Mouse (Mus musculus) monocyte, adult 2 months (primary cell): Measurements from ENCODE around the gene Habp2.

Experiments used
- DNase-seq, 2 experiments: peaks; one replicate each; pipeline ENCODE4 v3.0.0; 2022; ENCODE audit warnings: low spot score in 2 of 2, low read depth in 1 of 2

The Habp2 gene

GRCm38 (mm10) chr19:56286866-56287265, at the start of gene Habp2:
Gene Habp2 (plus strand): TSS chr19:56287137.
- no peak for DNase-seq

- DNase-seq = no peak
These were observed 48.4 kb upstream of the Habp2 start for GRCm38 (mm10) chr19:56238501-56238900.

- DNase-seq = no peak
These were observed 41.7 kb upstream of the Habp2 start for GRCm38 (mm10) chr19:56245201-56245600.

DNA sequence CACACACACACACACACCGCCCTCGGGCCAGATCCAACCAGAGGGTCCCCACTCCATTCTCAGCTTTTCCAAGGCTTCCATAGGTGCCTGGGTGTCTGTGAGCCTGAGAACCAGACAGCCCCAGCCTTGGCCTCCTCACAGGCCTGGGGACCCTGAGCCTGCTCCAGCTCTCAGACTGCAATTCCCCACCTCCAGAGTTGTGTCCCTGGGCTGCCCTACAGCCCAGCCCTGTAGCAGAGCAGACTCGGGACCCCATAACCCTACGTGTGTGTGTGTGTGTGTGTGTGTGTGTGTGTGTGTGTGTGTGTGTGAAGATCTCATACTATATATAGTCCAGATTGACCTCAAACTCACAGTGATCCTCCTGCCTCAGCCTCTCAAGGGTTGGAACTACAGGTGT, 34.1 kb upstream of the Habp2 start:
- DNase-seq = no peak

DNA sequence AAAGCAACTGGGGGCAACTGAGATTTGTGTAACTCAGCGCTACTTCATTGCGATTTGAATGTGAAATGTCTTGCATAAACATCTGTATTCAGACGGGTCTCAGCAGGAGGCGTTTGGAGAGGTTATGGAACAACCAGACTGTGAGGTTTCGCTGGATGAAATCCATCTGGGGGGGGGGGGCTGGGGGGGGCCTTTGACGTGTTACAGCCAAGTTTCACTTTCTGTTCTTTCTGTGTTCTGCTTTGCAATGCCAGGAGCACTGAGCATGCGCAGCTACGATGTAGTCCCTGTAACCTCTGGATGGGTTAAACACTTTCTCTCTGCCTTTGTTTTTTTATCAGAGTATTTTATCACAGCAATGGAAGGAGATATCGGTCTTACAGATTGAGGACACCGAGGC, 33.7 kb upstream of the Habp2 start:
- no peak for DNase-seq

GRCm38 (mm10) chr19:56254751-56255150, 32.2 kb upstream of the Habp2 start:
- no peak for DNase-seq

DNA sequence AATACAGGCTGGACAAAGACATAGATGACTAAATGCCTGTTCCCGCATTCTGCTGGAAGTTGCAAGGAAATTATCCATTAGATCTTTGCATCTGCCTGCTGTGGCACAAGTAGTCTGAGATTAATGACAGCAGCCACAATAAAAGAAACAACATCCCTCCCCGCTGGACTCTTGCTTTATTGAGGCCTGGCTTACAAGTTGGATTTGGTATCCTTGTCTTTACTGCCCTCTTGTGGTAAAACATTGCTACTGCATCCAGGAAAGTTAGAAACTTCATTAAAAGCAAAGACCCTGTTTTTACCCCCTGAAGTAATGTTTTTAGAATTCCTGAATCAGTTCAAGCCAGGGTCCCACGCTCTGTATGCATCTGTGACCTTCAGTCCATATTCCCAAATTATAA, 31.4 kb upstream of the Habp2 start:
- DNase-seq = no peak

- DNase-seq = no peak
These were observed 30.7 kb upstream of the Habp2 start for GRCm38 (mm10) chr19:56256235-56256634.

DNA sequence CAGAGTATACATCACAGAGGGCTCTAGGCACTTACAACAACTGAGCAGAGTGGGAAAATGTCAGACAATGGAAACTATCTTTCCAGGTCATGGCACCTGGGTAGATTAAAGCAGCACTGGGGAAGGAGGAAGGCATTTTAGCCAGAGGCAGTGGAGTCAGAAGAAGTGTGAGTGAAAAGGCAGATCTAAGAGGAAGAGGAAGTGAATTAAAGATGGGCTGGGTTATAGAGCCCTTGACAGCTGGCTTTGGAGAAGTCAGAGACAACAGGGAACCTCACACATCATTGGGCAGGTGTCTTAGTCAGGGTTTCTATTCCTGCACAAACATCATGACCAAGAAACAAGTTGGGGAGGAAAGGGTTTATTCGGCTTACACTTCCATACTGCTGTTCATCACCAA, 30.2 kb upstream of the Habp2 start:
- DNase-seq = no peak

DNA sequence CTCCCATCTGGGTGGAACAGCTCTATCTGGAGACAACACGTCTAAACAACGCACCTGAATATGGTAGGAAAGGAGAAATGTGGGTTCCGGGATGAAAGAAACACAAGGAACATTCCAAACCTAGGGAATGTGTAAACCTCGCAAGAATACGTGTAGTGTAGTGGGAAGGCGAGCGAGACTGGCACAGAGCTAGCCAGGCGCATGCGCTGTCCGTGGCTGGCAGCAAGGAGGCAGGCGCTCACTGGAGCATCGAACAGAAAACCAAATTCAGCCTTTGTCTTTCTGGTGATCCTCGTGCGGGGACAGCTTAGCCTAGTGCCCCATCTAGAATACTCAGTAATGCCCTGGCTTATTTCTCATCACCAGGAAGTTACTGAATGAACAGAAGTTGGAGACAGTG, 23.2 kb upstream of the Habp2 start:
- no peak for DNase-seq

DNA sequence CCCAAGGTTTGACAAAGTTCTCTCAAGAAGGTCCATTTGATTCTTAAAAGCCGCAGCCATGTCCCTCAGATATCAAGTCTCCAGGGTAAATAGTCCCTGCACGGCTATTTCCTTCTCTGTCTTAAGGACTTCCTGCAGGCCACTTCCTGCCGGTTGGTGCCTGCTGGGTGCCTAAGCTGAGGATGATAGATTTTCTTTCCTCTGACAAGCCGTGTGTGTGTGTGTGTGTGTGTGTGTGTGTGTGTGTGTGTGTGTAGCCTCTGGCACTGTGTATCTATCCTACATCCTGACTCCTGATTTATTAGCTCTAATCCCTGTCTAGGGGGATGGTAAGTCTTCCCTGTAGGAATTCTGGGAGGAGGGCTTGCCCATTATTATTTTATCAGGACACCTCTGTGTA, 22.8 kb upstream of the Habp2 start:
- DNase-seq = no peak

GRCm38 (mm10) chr19:56265149-56265548, 21.8 kb upstream of the Habp2 start:
- DNase-seq = peak; percentile 8

- DNase-seq = no peak
These were observed 14.9 kb upstream of the Habp2 start for GRCm38 (mm10) chr19:56272081-56272480.

DNA sequence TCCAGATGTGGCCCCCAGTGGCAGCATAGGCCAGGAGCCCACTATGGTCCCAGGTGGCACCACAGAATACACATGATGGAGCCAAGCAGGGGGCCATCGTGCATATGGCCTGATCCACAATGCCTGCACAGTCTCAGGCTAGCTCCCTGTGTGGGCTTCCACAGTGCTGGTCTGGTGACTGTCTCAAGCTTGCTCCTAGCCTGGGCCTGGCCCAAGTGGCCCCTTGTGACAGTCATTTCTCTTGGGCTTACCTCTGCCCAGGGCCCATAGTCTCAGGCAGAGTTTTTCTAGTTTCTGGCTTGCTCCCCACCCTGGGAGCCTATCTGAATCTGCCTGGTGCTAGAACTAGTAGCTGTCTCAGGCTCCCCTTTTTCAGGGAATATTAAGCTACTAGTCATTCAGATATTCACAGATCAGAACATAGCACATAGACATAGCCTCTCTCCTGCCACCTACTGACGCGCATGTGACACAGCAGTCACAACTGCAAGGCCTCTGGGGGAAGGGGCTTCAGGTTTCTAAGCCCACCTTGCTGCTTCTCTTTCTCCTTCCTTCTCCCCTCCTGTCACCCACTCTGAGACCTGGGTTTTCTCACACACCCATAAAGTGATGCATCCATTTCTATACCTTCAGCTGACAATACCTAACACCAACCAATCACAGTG, 9.7 kb upstream of the Habp2 start:
- DNase-seq = no peak

DNA sequence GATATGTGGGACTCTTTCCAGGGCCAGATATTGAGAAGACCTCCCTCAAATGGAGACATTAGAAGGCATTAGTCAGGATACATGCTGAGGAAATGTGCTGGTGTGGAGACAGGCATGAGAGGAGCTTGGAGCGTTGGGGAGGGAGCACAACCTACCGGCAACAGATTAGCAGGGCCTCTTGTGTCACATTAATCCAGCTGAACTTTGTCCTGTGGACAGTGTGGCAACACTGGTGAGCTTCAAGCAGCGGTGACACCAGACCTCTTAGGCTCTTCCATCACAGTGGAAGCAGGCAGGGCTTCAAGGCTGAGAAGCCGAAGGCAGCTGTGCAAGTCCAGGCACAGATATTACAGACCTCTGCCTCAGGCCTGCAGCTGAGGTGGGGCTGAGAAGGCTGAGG, 9.0 kb upstream of the Habp2 start:
- no peak for DNase-seq

GRCm38 (mm10) chr19:56278366-56278765, 8.6 kb upstream of the Habp2 start:
- no peak for DNase-seq

GRCm38 (mm10) chr19:56285222-56285621, 1.7 kb upstream of the Habp2 start:
- no peak for DNase-seq

- DNase-seq = no peak
These were observed 837 bp downstream of the Habp2 start for GRCm38 (mm10) chr19:56287580-56288367.

GRCm38 (mm10) chr19:56288436-56288835, 1.5 kb downstream of the Habp2 start:
- DNase-seq = no peak

- no peak for DNase-seq
These were observed 2.7 kb downstream of the Habp2 start for GRCm38 (mm10) chr19:56289642-56290041.

DNA sequence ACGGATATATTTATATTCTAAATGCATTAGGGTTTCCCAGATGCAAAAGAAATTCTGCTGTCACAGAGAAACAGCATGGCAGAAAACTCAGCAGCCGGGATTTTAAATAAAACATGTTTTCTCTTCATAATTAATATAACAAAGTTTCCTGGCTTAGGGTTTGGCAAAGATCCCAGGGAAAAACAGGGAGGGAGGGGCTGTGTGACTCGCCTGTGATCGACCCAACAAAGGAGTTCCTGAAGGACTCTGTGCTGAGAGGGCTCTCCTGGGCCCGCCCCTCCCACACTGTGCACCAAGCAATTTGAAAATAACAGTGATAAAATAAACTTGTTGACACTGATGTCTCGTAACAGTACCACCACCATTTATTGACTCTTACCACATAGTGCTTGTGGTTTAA, 5.0 kb downstream of the Habp2 start:
- no peak for DNase-seq

DNA sequence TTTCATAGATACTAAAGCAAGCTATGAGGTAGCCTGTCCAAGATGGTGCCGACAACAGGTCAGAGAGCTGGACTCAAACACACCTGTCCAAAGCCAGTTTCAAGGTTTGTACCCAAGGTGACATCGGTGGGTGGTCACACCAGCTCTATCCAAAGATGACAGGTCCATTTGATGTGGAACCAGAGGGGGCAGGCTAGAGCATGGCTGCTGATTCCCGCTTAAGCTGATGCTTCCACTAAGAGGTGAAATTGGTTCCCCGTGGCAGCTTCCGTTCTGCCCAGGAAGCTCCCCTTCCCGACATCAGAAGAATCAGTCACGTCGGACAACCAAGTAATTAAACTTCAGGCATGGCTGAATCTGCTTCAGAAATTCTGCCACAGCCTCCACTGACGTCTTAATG, 5.4 kb downstream of the Habp2 start:
- DNase-seq = no peak
